Mouse (Mus musculus) neutrophil, adult 5-6 weeks (primary cell): ENCODE data around the gene 2010005H15Rik. TPM values are rescaled to one million over a fixed set of nuclear protein-coding genes. Genes with fewer than 3 reads are reported as not detected.
"Not testable (repeated sequence)": the region's sequence is repeated elsewhere in the genome, so short reads cannot be mapped to it uniquely, and the experiment has no call there.

Source experiments
- ATAC-seq: fragments of 151-379, 151-347 bp; 2 replicates; pipeline ENCODE4 v1.8.0; 2017; ENCODE audit warnings: mild to moderate bottlenecking, moderate TSS enrichment; ENCODE audit not compliant: insufficient number of reproducible peaks, poor library complexity, low FRiP score, severe bottlenecking; ENCODE audit errors: extremely low read depth
- total RNA-seq: library from RNA; stranded (forward); fragments of 200-1000 nt; gene quantifications from 2 replicates; pipeline ENCODE4 v1.2.3, GENCODE M21; 2017

The 2010005H15Rik gene
- total RNA-seq, result 3.3 TPM in 1 of 2 replicates, not detected in the other

- ATAC-seq, result not testable (repeated sequence)
These were observed at the start of gene 2010005H15Rik for GRCm38 (mm10) chr16:36221168-36221567. Gene 2010005H15Rik, plus strand, starts transcription at chr16:36221468.

GRCm38 (mm10) chr16:36176108-36176507 lies 45.2 kb upstream of the 2010005H15Rik start:
- peak; percentile 82; the same call in 1 of the 2 replicates for ATAC-seq

DNA sequence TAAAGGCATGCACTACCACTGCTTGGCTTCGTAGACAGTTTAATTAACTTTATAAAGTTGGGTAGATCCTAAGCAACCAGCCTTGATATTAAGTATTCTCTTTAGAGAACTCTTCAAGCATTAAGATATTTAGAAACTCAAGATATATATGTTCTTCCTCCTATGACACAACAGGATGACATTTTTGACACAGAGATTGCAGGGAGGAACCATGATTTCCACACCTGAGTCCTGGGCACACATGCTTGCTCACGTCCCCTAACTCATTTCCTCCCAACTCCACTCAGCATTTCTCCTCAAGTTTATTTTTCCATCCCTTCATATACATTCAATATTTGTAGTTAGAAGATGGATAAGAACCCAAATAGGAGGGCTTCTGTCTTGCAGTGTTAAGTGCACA lies 41.4 kb upstream of the 2010005H15Rik start:
- peak; percentile 36; the same call in 1 of the 2 replicates for ATAC-seq

GRCm38 (mm10) chr16:36183912-36184311 lies 37.4 kb upstream of the 2010005H15Rik start, which contains the start of gene Gm5483:
Gene Gm5483, plus strand, starts transcription at chr16:36184212.
- peak; percentile 46; the same call in 1 of the 2 replicates for ATAC-seq

DNA sequence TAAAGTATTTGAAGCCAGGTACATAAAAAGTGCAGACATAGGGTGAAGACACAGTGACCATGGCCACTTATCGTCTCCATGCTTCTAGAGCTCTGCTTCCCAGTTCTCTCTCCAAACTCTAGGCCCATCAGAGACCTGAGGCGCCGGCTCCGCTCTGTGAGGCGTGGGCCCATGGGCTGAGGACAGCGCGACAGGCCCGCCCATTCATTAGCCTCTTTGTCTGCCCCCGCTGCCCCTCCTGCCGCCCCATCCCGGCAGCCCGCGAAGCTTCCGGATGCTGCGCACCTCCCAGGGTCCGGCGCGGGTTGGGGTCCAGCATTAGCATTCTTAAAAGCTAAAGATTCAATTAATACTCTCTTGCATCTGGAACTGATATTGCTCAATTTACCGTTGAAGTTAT lies 22.0 kb upstream of the 2010005H15Rik start:
- no peak for ATAC-seq

DNA sequence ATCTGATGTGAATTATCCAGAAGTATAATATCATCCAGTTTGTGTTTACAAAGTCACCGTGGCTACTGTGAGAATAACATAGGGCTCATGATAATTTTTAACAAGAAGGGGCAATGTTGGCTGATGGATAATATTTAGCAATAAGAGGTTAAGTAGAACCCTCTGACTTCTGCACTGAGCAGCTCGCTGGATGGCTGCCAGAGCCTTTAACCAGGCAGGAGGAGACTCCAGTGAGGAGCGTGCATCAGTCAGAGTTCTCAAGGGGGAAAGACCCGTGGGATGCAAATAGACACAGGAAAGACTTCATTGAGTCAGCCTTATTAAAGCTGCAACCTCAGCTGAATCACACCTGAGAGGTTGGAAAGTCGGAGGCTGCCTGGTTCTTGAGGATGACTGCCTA lies 17.4 kb upstream of the 2010005H15Rik start:
- ATAC-seq, result no peak

DNA sequence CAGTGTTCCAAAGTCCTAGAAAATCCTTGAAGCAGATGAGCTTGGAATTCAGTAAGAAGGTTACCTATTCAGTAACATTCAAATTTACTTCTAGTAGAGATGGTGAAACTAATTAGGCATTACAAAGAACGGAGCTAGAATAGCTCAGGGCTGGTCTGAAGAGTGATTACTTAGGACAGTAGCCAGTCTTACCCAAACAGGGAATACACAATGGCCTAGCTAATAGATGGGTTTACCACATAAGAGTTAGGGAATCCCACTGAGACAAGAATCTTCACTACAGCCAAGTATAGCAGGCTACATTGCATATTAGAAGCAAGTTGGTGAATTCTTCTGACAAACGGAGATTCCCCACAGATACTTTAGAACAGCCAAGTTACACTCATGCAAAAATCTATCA lies 15.6 kb upstream of the 2010005H15Rik start:
- not testable (repeated sequence) for ATAC-seq

DNA sequence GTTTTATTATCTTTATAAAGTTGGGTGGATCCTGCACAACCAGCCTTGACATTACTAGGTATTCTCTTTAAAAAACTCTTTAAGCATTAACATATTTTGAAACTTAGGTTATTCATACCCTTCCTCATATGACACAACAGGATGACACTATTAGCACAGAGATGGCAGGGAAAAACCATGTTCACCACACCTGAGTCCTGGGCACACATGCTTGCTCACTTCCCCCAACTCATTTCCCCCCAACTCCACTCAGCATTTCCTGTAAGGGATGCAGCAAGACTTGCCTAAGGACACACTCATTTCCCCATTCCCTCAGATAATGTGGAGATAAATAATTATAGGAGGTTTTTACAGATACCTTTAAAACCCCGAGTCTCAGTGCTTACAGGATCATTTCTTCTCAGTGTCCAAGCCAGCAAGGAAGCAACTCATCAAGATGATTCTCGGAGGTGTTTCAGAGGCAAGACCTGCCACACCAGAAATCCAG lies 11.3 kb upstream of the 2010005H15Rik start, which contains the start of gene Gm5416:
Gm5416 (plus strand) TSS at position 437 of the 487 bp plus-strand sequence.
- ATAC-seq, result no peak

- ATAC-seq, result not testable (repeated sequence)
These were observed 39.3 kb downstream of the 2010005H15Rik start for GRCm38 (mm10) chr16:36260585-36260984.

DNA sequence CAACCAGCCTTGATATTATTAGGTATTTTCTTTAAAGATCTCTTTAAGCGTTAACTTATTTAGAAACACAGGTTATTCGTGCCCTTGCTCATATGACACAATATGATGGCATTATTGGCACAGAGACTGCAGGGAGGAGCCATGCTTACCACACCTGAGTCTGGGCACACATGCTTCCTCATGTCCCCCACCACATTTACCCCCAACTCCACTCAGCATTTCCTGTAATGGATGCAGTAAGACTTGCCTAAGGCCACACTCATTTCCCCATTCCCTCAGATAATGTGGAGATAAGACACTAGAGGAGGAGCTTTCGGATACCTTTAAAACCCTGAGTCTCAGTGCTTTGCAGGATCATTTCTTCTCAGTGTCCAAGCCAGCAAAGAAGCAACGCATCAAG lies 55.5 kb downstream of the 2010005H15Rik start, which contains the start of gene Stfa1:
Stfa1 (plus strand) TSS at position 156 of the 400 bp plus-strand sequence.
- not testable (repeated sequence) for ATAC-seq

DNA sequence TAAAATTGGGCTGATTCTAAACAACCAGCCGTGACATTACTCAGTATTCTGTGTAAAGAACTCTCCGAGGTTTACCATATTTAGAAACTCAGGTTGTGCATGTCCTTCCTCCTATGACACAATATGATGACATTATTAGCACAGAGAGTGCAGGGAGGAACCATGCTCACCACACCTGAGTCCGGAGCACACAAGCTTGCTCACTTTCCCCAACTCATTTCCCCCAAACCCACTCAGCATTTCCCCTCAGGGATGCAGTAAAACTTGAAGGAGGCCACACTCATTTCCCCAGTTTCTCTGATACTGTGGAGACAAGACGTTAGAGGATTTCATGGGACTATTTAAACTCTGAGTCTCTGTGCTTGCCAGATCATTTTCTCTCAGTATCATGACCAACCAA lies 67.9 kb downstream of the 2010005H15Rik start:
- ATAC-seq, result no peak

Other genes starting within 250 kb of the 2010005H15Rik start
- gene Kpna1, start 242.7 kb upstream of the 2010005H15Rik start, total RNA-seq, result 49.1 and 50.2 TPM in 2 replicates
- 23.2 and 24.2 TPM in 2 replicates for gene Wdr5b, start 180.3 kb upstream of the 2010005H15Rik start, total RNA-seq
- gene Fam162a, start 149.9 kb upstream of the 2010005H15Rik start, total RNA-seq, result 23.6 and 25.7 TPM in 2 replicates
- gene Ccdc58, start 149.8 kb upstream of the 2010005H15Rik start, total RNA-seq, result 39.2 and 51.9 TPM in 2 replicates
- 1.2 and 1.3 TPM in 2 replicates for gene Csta1, start 90.2 kb upstream of the 2010005H15Rik start, total RNA-seq
- gene Stfa2l1, start 64.7 kb upstream of the 2010005H15Rik start, total RNA-seq, result 247 and 256 TPM in 2 replicates
- gene Gm5483, start 37.3 kb upstream of the 2010005H15Rik start, total RNA-seq, result 190 and 204 TPM in 2 replicates
- gene Gm5416, start 11.1 kb upstream of the 2010005H15Rik start, total RNA-seq, result 2.7 TPM in 1 of 2 replicates, not detected in the other
- gene Stfa1, start 55.5 kb downstream of the 2010005H15Rik start, total RNA-seq, result 15.6 and 16.3 TPM in 2 replicates
- not detected in 2 replicates for gene BC117090, start 112.9 kb downstream of the 2010005H15Rik start, total RNA-seq
- 10.0 and 11.0 TPM in 2 replicates for gene BC100530, start 146.3 kb downstream of the 2010005H15Rik start, total RNA-seq
- 1.2 TPM in 1 of 2 replicates, not detected in the other for gene Stfa2, start 187.0 kb downstream of the 2010005H15Rik start, total RNA-seq
- gene Stfa3, start 233.9 kb downstream of the 2010005H15Rik start, total RNA-seq, result 2.5 and 4.3 TPM in 2 replicates